Mouse (Mus musculus): ENCODE measurements around the gene Rorb.

GRCm38 (mm10) chr19:18959862-18960261 lies 151.1 kb downstream of the Rorb start:
- TF ChIP-seq CTCF (IDR thresholded peaks at IDR 0.05; ENCODE audit: control insufficient read depth, insufficient read depth, low read length) (no peak), POLR2A (IDR thresholded peaks at IDR 0.05; ENCODE audit: borderline replicate concordance, control insufficient read depth, low read depth, low read length) (no peak)

All from bone marrow, adult 2 months (tissue).